In the genomic region with DNA sequence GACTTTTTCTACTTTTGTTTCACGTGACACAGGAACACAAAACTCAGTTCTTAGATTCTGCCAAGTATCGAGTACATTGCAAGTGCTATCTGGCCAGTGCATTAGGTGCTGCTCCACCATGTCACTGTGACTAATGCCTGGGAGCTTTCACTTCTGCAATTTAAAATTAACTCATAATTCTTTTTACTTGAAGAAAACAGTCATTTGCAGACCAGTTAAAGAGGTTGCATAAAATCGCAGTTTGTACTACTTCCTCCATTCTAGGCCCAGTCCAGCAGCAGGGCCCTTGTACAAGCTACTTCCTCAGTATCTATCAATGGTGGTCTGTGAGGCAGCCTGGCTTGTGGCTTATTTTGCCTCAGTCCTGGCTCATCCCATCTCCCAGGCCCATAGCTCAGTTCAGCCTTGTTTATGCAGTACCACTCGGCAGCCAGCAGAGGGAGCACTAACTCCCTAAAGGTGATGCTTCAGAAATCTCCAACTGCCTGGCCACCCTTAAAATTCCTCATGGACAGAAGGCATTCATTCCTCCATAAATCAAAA, we compare ENCODE assay signal across 8 mouse cellular contexts. TPM values are rescaled to one million over a fixed set of nuclear protein-coding genes. Genes with fewer than 3 reads are reported as not detected.
A peak's percentile ranks its signal among the peaks of the same experiment; 100 is the strongest.
DNase-seq lines count a peak whose midpoint lies in the region; ATAC-seq and TF ChIP-seq lines count a peak whose summit lies in the region.

No protein-coding gene starts in this region.

- H3K9ac ChIP-seq in hindbrain, embryonic 11.5 days (ENCODE audit: low read depth, low read length), result no peak overlapping the region
- no peak overlapping the region for H3K9ac ChIP-seq in hindbrain, embryonic 12.5 days
- no peak overlapping the region for H3K9ac ChIP-seq in intestine, postnatal 0 days (ENCODE audit: low read depth, low read length)

- no peak overlapping the region for H3K4me2 ChIP-seq in hindbrain, embryonic 11.5 days (replicated peaks; ENCODE audit: low read depth, low read length)
- no peak overlapping the region for H3K4me2 ChIP-seq in hindbrain, embryonic 12.5 days (replicated peaks)
- H3K4me2 ChIP-seq in intestine, postnatal 0 days (replicated peaks; ENCODE audit: low read depth), result no peak overlapping the region

- H3K4me3 ChIP-seq in hindbrain, embryonic 11.5 days (ENCODE audit: low read depth, low read length), result no peak overlapping the region
- no peak overlapping the region for H3K4me3 ChIP-seq in hindbrain, embryonic 12.5 days
- no peak overlapping the region for H3K4me3 ChIP-seq in intestine, postnatal 0 days (ENCODE audit: low read depth, low read length)

- no peaks in the 10 kb centered on the region for H3K36me3 ChIP-seq in hindbrain, embryonic 11.5 days (ENCODE audit: control insufficient read depth, insufficient read depth, low read length)
- H3K36me3 ChIP-seq in hindbrain, embryonic 12.5 days, result no peaks in the 10 kb centered on the region
- peaks cover 10% of the 10 kb centered on the region; the same call in 1 of the 2 replicates for H3K36me3 ChIP-seq in intestine, postnatal 0 days (ENCODE audit: control insufficient read depth, insufficient read depth)

- no peaks in the 10 kb centered on the region for H3K4me1 ChIP-seq in hindbrain, embryonic 11.5 days (replicated peaks; ENCODE audit: control insufficient read depth, insufficient read depth, low read length)
- peaks cover 4% of the 10 kb centered on the region; the same call in 1 of the 2 replicates for H3K4me1 ChIP-seq in hindbrain, embryonic 12.5 days
- H3K4me1 ChIP-seq in intestine, postnatal 0 days (replicated peaks; ENCODE audit: control insufficient read depth, insufficient read depth, low read length), result no peaks in the 10 kb centered on the region

- peak; percentile 94 for TF ChIP-seq CTCF in intestine, postnatal 0 days (IDR thresholded peaks at IDR 0.05; ENCODE audit: low read depth)

- 66% methylated on average over 4 of the region's 4 CpGs for WGBS in hindbrain, embryonic 11.5 days
- 68% methylated on average over 4 of the region's 4 CpGs for WGBS in hindbrain, embryonic 12.5 days
- WGBS in intestine, postnatal 0 days, result 62% methylated on average over 4 of the region's 4 CpGs

- no peak overlapping the region for H3K27ac ChIP-seq in hindbrain, embryonic 11.5 days (ENCODE audit: low read depth, low read length)
- H3K27ac ChIP-seq in hindbrain, embryonic 12.5 days, result no peak overlapping the region
- H3K27ac ChIP-seq in intestine, postnatal 0 days (ENCODE audit: low read depth, low read length), result no peak overlapping the region

- intact Hi-C loops in left cerebral cortex, postnatal 36 days (cut with DNase I), result loop anchor here (2.0 kb wide), 1 partner anchor 232 kb away; no protein-coding TSS in a partner anchor

- ATAC-seq in hindbrain, embryonic 11.5 days (ENCODE audit: low FRiP score), result no peak
- no peak; the same call in 1 of the 2 replicates for ATAC-seq in hindbrain, embryonic 12.5 days (ENCODE audit: low FRiP score)
- no peak for ATAC-seq in intestine, postnatal 0 days

- peak; percentile 83 for DNase-seq in hindbrain, embryonic 11.5 days (ENCODE audit: low spot score)
- peak; percentile 84 to 86 for DNase-seq in cerebellum, adult 18-20 months
- peak; percentile 60 to 79 for DNase-seq in frontal cortex, postnatal 14 days (ENCODE audit: low spot score in 2 of 2)
- DNase-seq in left cerebral cortex, postnatal 36 days (ENCODE audit: low spot score in 2 of 2), result peak; percentile 74 to 82
- DNase-seq in naive thymus-derived CD4-positive, alpha-beta T cell, adult 2 months (ENCODE audit: low read depth), result peak; percentile 77
- peak; percentile 66 to 88 for DNase-seq in spleen, postnatal 4 days (ENCODE audit: low spot score in 2 of 2)

- H3K27me3 ChIP-seq in hindbrain, embryonic 11.5 days (ENCODE audit: control insufficient read depth, insufficient read depth, low read length), result no peaks in the 10 kb centered on the region
- H3K27me3 ChIP-seq in hindbrain, embryonic 12.5 days, result no peaks in the 10 kb centered on the region
- H3K27me3 ChIP-seq in intestine, postnatal 0 days (replicated peaks; ENCODE audit: control insufficient read depth, insufficient read depth, low read length), result no peaks in the 10 kb centered on the region

- H3K9me3 ChIP-seq in hindbrain, embryonic 11.5 days (ENCODE audit: control insufficient read depth, low read length), result no peaks in the 10 kb centered on the region
- no peaks in the 10 kb centered on the region for H3K9me3 ChIP-seq in hindbrain, embryonic 12.5 days (replicated peaks)
- no peaks in the 10 kb centered on the region for H3K9me3 ChIP-seq in intestine, postnatal 0 days (ENCODE audit: control insufficient read depth)

RNA-seq across cellular contexts. Expression of gene Gsdme, which starts 41.4 kb away (rescaled TPM):
- 55.0 TPM in 2 replicates for polyA plus RNA-seq in hindbrain, embryonic 11.5 days (2014; fragmentation: Nextera tagmentation; extraction: Ambion mirVana)
- polyA plus RNA-seq in hindbrain, embryonic 12.5 days (2016; fragmentation: Nextera tagmentation; extraction: Ambion mirVana), result 50.9 and 53.5 TPM in 2 replicates
- polyA plus RNA-seq in intestine, postnatal 0 days (2015; fragmentation: Nextera tagmentation; extraction: Ambion mirVana), result 25.6 and 27.0 TPM in 2 replicates
- 10 to 100 TPM; 11.8 to 13.0 TPM for total RNA-seq in left cerebral cortex, postnatal 36 days (2021)
